Mouse (Mus musculus): ENCODE results near the gene Ddah2. TPM values are rescaled to one million over a fixed set of nuclear protein-coding genes. Genes with fewer than 3 reads are reported as not detected.

The Ddah2 gene
- polyA plus RNA-seq, 1 experiment = 18.4 TPM

DNA sequence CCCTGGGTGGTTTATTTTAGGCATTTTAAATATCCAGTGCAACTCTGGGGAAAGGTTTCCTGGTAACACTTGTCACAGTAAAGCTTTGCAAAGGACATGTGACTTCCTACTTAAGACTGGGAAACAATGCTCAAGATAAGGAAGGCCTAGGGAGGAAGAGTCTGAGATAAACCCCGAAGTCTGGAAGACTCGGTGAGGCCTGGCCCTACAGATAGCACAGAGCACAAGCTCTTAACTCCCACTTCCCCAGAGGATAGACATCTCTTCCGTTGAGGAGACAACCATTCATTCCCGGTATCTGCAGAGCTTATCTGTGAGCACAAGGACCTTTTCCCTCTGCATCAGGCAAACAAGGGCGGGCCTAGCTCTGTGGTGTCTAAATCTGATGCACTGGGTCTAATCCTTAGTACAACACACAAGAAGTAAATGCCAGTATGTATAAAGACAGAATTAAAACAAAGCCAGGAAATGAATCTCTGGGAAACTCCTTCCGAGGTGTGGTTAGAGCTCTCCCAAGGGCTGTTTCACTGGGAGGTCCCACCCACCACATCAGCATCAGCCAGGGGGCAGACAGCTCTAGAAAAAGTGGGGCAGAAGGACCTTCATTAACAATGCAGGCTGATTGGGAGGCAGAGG is 36.9 kb upstream of the Ddah2 start:
- Histone ChIP-seq H3K36me3 (ENCODE audit: control insufficient read depth, insufficient read depth, low read length) (no peaks in the 10 kb centered on the region), H3K4me1 (ENCODE audit: control insufficient read depth, insufficient read depth, insufficient read length) (peaks cover 13% of the 10 kb centered on the region), H3K4me3 (ENCODE audit: extremely low read depth, insufficient read depth, insufficient read length) (no peak overlapping the region), H3K27me3 (ENCODE audit: control insufficient read depth, insufficient read depth, low read length) (no peaks in the 10 kb centered on the region), H3K27ac (ENCODE audit: insufficient read depth, low read length) (no peak overlapping the region)
- WGBS = 70% methylated on average over 6 of the region's 6 CpGs
- DNase-seq (ENCODE audit: low read depth in 1 of 2, low spot score in 2 of 2) = no peak
- TF ChIP-seq POLR2A (IDR thresholded peaks at IDR 0.05; ENCODE audit: low read depth, low read length) (no peak), CTCF (IDR thresholded peaks at IDR 0.05; ENCODE audit: extremely low read depth, insufficient read depth, insufficient read length, insufficient replicate concordance) (no peak)

DNA sequence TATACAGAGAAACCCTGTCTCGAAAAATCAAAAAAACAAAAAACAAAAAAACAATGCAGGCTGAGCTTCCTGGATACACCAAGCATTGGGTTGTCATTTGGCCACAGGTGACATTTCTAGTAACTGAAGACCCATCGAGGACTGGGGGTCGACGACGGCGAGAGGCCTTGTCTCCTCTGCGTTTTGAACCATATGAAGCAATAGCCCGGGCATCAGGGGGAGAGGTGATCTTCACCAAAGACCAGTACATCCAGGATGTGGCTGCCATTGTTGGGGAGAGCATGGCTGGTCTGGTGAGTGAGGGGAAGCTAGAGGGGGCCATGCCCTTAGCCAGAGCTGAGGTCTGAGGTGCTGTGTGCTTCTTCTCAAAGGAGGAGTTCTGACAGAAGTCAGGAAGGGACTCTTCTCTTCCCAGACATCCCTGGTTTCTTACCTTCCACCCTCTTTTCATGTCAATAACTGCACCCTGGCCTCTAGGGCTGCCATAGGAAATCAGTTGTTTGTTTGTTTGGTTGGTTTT is 36.2 kb upstream of the Ddah2 start:
- TF ChIP-seq CTCF (IDR thresholded peaks at IDR 0.05; ENCODE audit: extremely low read depth, insufficient read depth, insufficient read length, insufficient replicate concordance) (no peak), POLR2A (IDR thresholded peaks at IDR 0.05; ENCODE audit: low read depth, low read length) (no peak)
- H3K27ac ChIP-seq (ENCODE audit: insufficient read depth, low read length) = no peak overlapping the region
- H3K36me3 ChIP-seq (ENCODE audit: control insufficient read depth, insufficient read depth, low read length) = no peaks in the 10 kb centered on the region
- WGBS = 91% methylated on average over 8 of the region's 8 CpGs
- no peak overlapping the region for H3K4me3 ChIP-seq (ENCODE audit: extremely low read depth, insufficient read depth, insufficient read length)
- H3K27me3 ChIP-seq (ENCODE audit: control insufficient read depth, insufficient read depth, low read length) = no peaks in the 10 kb centered on the region
- no peak for DNase-seq (ENCODE audit: low read depth in 1 of 2, low spot score in 2 of 2)
- peaks cover 18% of the 10 kb centered on the region for H3K4me1 ChIP-seq (ENCODE audit: control insufficient read depth, insufficient read depth, insufficient read length)

DNA sequence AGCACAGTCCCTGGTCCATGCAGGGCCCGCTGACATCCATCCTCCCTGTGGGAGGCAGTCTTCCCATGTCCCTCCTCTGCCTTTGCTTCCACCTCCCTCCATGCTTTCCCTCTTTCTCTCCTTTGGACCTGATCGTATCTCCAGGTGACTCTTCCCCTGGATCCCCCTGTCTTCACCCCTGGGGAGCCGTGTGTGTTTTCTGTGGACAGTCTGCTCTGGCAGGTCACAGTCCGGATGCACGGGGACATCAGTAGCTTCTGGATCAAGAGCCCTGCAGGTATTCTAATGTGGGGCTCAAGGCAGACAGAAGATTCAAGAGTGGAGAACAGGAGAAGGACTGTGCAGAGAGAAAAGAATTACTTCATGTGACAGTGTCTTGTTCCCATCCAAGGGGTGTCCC is 35.6 kb upstream of the Ddah2 start:
- DNase-seq (ENCODE audit: low read depth in 1 of 2, low spot score in 2 of 2) = no peak
- H3K27ac ChIP-seq (ENCODE audit: insufficient read depth, low read length) = no peak overlapping the region
- H3K4me1 ChIP-seq (ENCODE audit: control insufficient read depth, insufficient read depth, insufficient read length) = peaks cover 20% of the 10 kb centered on the region
- H3K4me3 ChIP-seq (ENCODE audit: extremely low read depth, insufficient read depth, insufficient read length) = no peak overlapping the region
- no peaks in the 10 kb centered on the region for H3K36me3 ChIP-seq (ENCODE audit: control insufficient read depth, insufficient read depth, low read length)
- H3K27me3 ChIP-seq (ENCODE audit: control insufficient read depth, insufficient read depth, low read length) = no peaks in the 10 kb centered on the region
- 97% methylated on average over 5 of the region's 5 CpGs for WGBS
- TF ChIP-seq CTCF (IDR thresholded peaks at IDR 0.05; ENCODE audit: extremely low read depth, insufficient read depth, insufficient read length, insufficient replicate concordance) = no peak
- no peak for TF ChIP-seq POLR2A (IDR thresholded peaks at IDR 0.05; ENCODE audit: low read depth, low read length)

DNA sequence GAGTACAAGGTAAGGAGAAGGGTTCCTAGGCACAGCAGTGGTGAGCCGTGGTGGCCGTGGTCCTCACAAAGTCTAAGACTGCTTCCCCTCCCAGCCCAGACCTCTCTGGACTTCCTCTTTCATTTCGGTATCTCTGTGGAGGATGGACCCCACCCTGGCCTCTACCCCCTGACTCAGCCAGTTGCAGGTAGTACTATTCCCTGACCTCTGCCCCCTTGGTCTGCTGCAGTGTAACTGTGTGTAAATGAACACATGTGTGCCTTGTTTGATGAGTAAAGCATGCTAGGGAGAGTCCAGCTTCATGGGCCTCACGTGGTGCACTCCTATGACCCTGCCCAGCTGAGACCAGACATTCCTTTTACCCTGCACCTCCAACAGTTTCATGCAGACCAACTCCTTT is 35.1 kb upstream of the Ddah2 start:
- WGBS = 28% methylated on average over 4 of the region's 4 CpGs
- Histone ChIP-seq H3K4me1 (ENCODE audit: control insufficient read depth, insufficient read depth, insufficient read length) (peaks cover 20% of the 10 kb centered on the region), H3K36me3 (ENCODE audit: control insufficient read depth, insufficient read depth, low read length) (no peaks in the 10 kb centered on the region), H3K27ac (ENCODE audit: insufficient read depth, low read length) (no peak overlapping the region), H3K4me3 (ENCODE audit: extremely low read depth, insufficient read depth, insufficient read length) (no peak overlapping the region), H3K27me3 (ENCODE audit: control insufficient read depth, insufficient read depth, low read length) (no peaks in the 10 kb centered on the region)
- TF ChIP-seq POLR2A (IDR thresholded peaks at IDR 0.05; ENCODE audit: low read depth, low read length) = no peak
- no peak for TF ChIP-seq CTCF (IDR thresholded peaks at IDR 0.05; ENCODE audit: extremely low read depth, insufficient read depth, insufficient read length, insufficient replicate concordance)
- DNase-seq (ENCODE audit: low read depth in 1 of 2, low spot score in 2 of 2) = no peak

DNA sequence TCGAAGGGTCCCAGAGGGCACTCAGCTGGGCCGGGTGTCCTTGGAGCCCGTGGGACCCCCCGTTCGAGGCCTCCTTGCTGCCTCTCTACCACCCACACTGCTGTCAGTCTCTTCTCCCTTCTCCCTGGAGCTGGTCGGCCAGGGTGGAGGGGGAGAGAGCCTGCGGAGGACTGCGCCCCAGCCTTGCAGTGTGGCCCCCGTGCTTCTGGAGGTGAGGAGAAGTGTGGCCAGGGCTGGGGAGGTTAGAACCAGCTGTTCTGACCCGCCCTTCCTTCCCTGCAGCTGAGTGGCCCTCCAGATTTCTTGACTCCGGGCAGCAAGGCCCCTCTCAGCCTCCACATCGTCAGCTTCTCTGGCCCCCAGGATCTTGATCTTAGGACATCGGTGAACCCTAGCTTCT is 34.6 kb upstream of the Ddah2 start:
- WGBS = 64% methylated on average over 13 of the region's 13 CpGs
- TF ChIP-seq CTCF (IDR thresholded peaks at IDR 0.05; ENCODE audit: extremely low read depth, insufficient read depth, insufficient read length, insufficient replicate concordance) (no peak), POLR2A (IDR thresholded peaks at IDR 0.05; ENCODE audit: low read depth, low read length) (no peak)
- Histone ChIP-seq H3K27me3 (ENCODE audit: control insufficient read depth, insufficient read depth, low read length) (no peaks in the 10 kb centered on the region), H3K36me3 (ENCODE audit: control insufficient read depth, insufficient read depth, low read length) (no peaks in the 10 kb centered on the region), H3K4me1 (ENCODE audit: control insufficient read depth, insufficient read depth, insufficient read length) (peaks cover 21% of the 10 kb centered on the region), H3K4me3 (ENCODE audit: extremely low read depth, insufficient read depth, insufficient read length) (no peak overlapping the region), H3K27ac (ENCODE audit: insufficient read depth, low read length) (no peak overlapping the region)
- DNase-seq (ENCODE audit: low read depth in 1 of 2, low spot score in 2 of 2) = no peak

DNA sequence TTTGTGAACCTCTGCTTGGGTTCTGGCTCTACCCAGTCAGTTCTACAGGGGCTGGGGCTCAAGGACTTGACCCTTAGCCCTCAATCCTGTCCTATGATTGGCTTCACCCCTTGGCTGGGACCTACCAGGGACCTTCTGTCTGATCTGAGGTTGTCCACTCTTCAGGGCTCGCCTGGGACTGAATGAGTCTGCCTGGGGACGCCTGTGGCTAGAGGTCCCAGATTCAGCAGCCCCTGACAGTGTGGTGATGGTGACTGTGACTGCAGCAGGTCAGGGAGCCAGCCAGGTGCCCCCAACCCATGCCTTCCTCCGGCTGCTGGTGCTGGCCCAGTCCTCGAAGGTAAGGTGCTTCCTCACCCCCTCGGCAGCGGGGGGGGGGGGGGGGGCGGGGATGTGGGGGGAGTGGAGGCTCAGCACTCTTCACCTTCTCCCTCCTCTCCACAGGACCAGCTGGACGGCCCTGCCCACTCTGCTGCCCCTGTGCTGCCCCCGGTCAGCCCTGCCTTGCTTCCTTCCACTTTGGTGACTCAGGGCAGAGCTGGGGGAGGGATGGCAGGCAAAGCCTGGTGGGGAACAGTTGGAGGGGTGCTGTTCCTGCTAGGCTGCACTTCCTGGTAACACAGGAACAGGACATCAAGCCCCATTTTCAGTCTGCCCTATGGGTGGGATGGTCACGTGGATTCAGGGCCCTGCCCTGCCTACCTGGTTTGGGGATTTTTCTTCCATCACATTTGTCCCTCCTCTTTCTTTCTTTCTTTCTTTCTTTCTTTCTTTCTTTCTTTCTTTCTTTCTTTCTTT is 33.9 kb upstream of the Ddah2 start:
- Histone ChIP-seq H3K4me1 (ENCODE audit: control insufficient read depth, insufficient read depth, insufficient read length) (peaks cover 26% of the 10 kb centered on the region), H3K27ac (ENCODE audit: insufficient read depth, low read length) (no peak overlapping the region), H3K4me3 (ENCODE audit: extremely low read depth, insufficient read depth, insufficient read length) (no peak overlapping the region), H3K27me3 (ENCODE audit: control insufficient read depth, insufficient read depth, low read length) (no peaks in the 10 kb centered on the region), H3K36me3 (ENCODE audit: control insufficient read depth, insufficient read depth, low read length) (no peaks in the 10 kb centered on the region)
- WGBS = 37% methylated on average over 10 of the region's 10 CpGs
- TF ChIP-seq POLR2A (IDR thresholded peaks at IDR 0.05; ENCODE audit: low read depth, low read length) = no peak
- no peak for TF ChIP-seq CTCF (IDR thresholded peaks at IDR 0.05; ENCODE audit: extremely low read depth, insufficient read depth, insufficient read length, insufficient replicate concordance)
- no peak for DNase-seq (ENCODE audit: low read depth in 1 of 2, low spot score in 2 of 2)

DNA sequence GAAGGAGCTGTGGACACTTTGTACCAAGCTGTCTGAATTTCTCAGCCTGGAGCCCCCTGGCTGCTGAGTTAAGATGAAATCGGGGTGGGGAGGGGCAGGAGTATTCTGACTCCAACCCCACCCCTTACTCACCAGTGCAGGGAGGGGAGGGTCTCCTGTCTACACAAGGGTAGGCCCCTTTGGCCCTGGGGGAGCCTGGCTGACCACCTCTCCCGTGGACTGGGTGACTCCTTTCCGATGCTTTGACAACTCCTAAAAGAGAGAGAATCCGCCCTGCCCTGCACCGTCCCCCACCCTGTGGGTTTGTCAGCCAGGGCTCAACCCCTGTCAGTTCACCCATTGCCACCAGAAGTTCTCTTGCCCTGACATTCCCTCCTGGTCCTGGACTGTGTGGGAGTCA is 32.6 kb upstream of the Ddah2 start:
- no peak overlapping the region for H3K4me3 ChIP-seq (ENCODE audit: extremely low read depth, insufficient read depth, insufficient read length)
- peaks cover 28% of the 10 kb centered on the region for H3K4me1 ChIP-seq (ENCODE audit: control insufficient read depth, insufficient read depth, insufficient read length)
- no peaks in the 10 kb centered on the region for H3K36me3 ChIP-seq (ENCODE audit: control insufficient read depth, insufficient read depth, low read length)
- WGBS = 88% methylated on average over 5 of the region's 5 CpGs
- no peaks in the 10 kb centered on the region for H3K27me3 ChIP-seq (ENCODE audit: control insufficient read depth, insufficient read depth, low read length)
- TF ChIP-seq CTCF (IDR thresholded peaks at IDR 0.05; ENCODE audit: extremely low read depth, insufficient read depth, insufficient read length, insufficient replicate concordance) (no peak), POLR2A (IDR thresholded peaks at IDR 0.05; ENCODE audit: low read depth, low read length) (no peak)
- no peak for DNase-seq (ENCODE audit: low read depth in 1 of 2, low spot score in 2 of 2)
- H3K27ac ChIP-seq (ENCODE audit: insufficient read depth, low read length) = no peak overlapping the region

Measured in spleen, adult 2 months (tissue).